In genomic region chrX:36136346-36136745, GRCm38 (mm10) we compare ENCODE assay signal across 22 mouse cellular contexts. TPM values are rescaled to one million over a fixed set of nuclear protein-coding genes. Genes with fewer than 3 reads are reported as not detected.
A peak's percentile ranks its signal among the peaks of the same experiment; 100 is the strongest.
DNase-seq lines count a peak whose midpoint lies in the region.
"Had no signal": no experiment of that assay in that cellular context is flagged by ENCODE, and none has a peak within 500 bp of the region (broad histone marks: within the 10 kb centered on the region; RNA-seq: fewer than 3 reads in every experiment).

No protein-coding gene starts in this region.

- DNase-seq in kidney, postnatal 14 days: peak; percentile 1
- no peak for DNase-seq in kidney, postnatal 10 days
- DNase-seq in thymus, postnatal 0 days (ENCODE audit: low spot score): peak; percentile 2
- DNase-seq in thymus, postnatal 4 days: no peak
- peak; percentile 17 for DNase-seq in lung, postnatal 10 days
- DNase-seq in layer of hippocampus, adult 8-10 months (ENCODE audit: low spot score in 2 of 2): no peak
- DNase-seq: adrenal gland, adult 8-10 months; B cell, adult 2 months; cerebellum, adult 11 months; cerebellum, adult 9-10 months; cerebellum, postnatal 36 days; gastrocnemius, postnatal 25 days; heart, adult 18-20 months; heart, postnatal 14 days; kidney, adult 11 months; kidney, postnatal 25 days; liver, embryonic 13.5 days; right cerebral cortex, adult 18-20 months; spleen, adult 18-20 months; thymus, adult 2 months had no signal

RNA-seq across cellular contexts. Expression of gene Il13ra1, which starts 24.4 kb away (rescaled TPM):
- polyA plus RNA-seq in thymus, postnatal 0 days (2015; fragmentation: Nextera tagmentation; extraction: Ambion mirVana): 13.5 and 14.8 TPM in 2 replicates
- total RNA-seq in layer of hippocampus, adult 8-10 months (2022): 1 to 10 TPM; 4.0 to 9.2 (median 5.9) TPM

RNA-seq across cellular contexts. Expression of gene Zcchc12, which starts 59.4 kb away (rescaled TPM):
- polyA plus RNA-seq in thymus, postnatal 0 days (2015; fragmentation: Nextera tagmentation; extraction: Ambion mirVana): 3.4 and 3.5 TPM in 2 replicates
- total RNA-seq in layer of hippocampus, adult 8-10 months (2022): 10 to 100 TPM; 47.1 to 54.1 (median 48.1) TPM
- total RNA-seq: gastrocnemius, adult 18-20 months; gastrocnemius, postnatal 25 days; megakaryocyte, adult 5-6 weeks had no signal

Comparison
In these comparisons a context has a peak if more than half of its experiments do, and no peak if none do; other contexts are left out.
1. DNase-seq: peak in kidney, postnatal 14 days (single experiment), thymus, postnatal 0 days (single experiment) and lung, postnatal 10 days (single experiment); none in kidney, postnatal 10 days (single experiment), thymus, postnatal 4 days (single experiment) and layer of hippocampus, adult 8-10 months (0 of 2).